ENCODE assay signal across 8 mouse cellular contexts in genomic region chr11:87462461-87463242, GRCm38 (mm10). TPM values are rescaled to one million over a fixed set of nuclear protein-coding genes. Genes with fewer than 3 reads are reported as not detected.
DNase-seq lines count a peak whose midpoint lies in the region; ATAC-seq and TF ChIP-seq lines count a peak whose summit lies in the region.

No protein-coding gene starts in this region.

- peak overlapping the region; percentile 5; the same call in 1 of the 2 replicates for H3K9ac ChIP-seq in ES-Bruce4 (ENCODE audit: low read depth, poor library complexity, severe bottlenecking)
- H3K9ac ChIP-seq in embryonic facial prominence, embryonic 12.5 days: no peak overlapping the region
- no peak overlapping the region for H3K9ac ChIP-seq in stomach, postnatal 0 days (ENCODE audit: low read length)

- WGBS in embryonic facial prominence, embryonic 12.5 days: 8% methylated on average over 9 of the region's 9 CpGs
- 3% methylated on average over 9 of the region's 9 CpGs for WGBS in stomach, postnatal 0 days

- intact Hi-C loops in heart, postnatal 10 days (cut with DNase I): no loop called here

- no peaks in the 10 kb centered on the region for H3K27me3 ChIP-seq in ES-Bruce4 (ENCODE audit: control insufficient read depth, insufficient read depth, low read length, poor library complexity, severe bottlenecking)
- no peaks in the 10 kb centered on the region for H3K27me3 ChIP-seq in embryonic facial prominence, embryonic 12.5 days
- H3K27me3 ChIP-seq in stomach, postnatal 0 days (ENCODE audit: control insufficient read depth, insufficient read depth, low read length): no peaks in the 10 kb centered on the region

- no peak overlapping the region for H3K4me3 ChIP-seq in ES-Bruce4 (ENCODE audit: low read depth, low read length)
- no peak overlapping the region for H3K4me3 ChIP-seq in embryonic facial prominence, embryonic 12.5 days
- H3K4me3 ChIP-seq in stomach, postnatal 0 days (ENCODE audit: low read depth, low read length): no peak overlapping the region

- H3K36me3 ChIP-seq in ES-Bruce4 (ENCODE audit: control insufficient read depth, insufficient read depth, low read length, poor library complexity, severe bottlenecking): no peaks in the 10 kb centered on the region
- H3K36me3 ChIP-seq in embryonic facial prominence, embryonic 12.5 days: no peaks in the 10 kb centered on the region
- no peaks in the 10 kb centered on the region for H3K36me3 ChIP-seq in stomach, postnatal 0 days (ENCODE audit: control insufficient read depth, insufficient read depth, low read length)

- TF ChIP-seq POLR2A in ES-Bruce4 (IDR thresholded peaks at IDR 0.05; ENCODE audit: insufficient read depth, low read length): no peak

- 0 out of 2 replicates have a peak overlapping the region, but pooled peaks have one; percentile 30 for H3K27ac ChIP-seq in ES-Bruce4 (ENCODE audit: insufficient read depth, low read length)
- peak overlapping the region; percentile 80 for H3K27ac ChIP-seq in embryonic facial prominence, embryonic 12.5 days
- H3K27ac ChIP-seq in stomach, postnatal 0 days (replicated peaks): no peak overlapping the region

- no peak overlapping the region for H3K4me2 ChIP-seq in embryonic facial prominence, embryonic 12.5 days (replicated peaks)
- no peak overlapping the region for H3K4me2 ChIP-seq in stomach, postnatal 0 days (replicated peaks; ENCODE audit: low read depth)

- no peak for TF ChIP-seq CTCF in ES-Bruce4 (IDR thresholded peaks at IDR 0.05; ENCODE audit: low read depth, low read length)
- peak; percentile 12; the same call in 1 of the 2 replicates for TF ChIP-seq CTCF in stomach, postnatal 0 days (IDR thresholded peaks at IDR 0.05; ENCODE audit: low read depth)

- ATAC-seq in embryonic facial prominence, embryonic 12.5 days (ENCODE audit: insufficient number of reproducible peaks, insufficient read depth, low FRiP score, low TSS enrichment): peak; percentile 92
- peak; percentile 4 for ATAC-seq in stomach, postnatal 0 days (ENCODE audit: low FRiP score, low TSS enrichment)

- TF ChIP-seq EP300 in ES-Bruce4 (IDR thresholded peaks at IDR 0.05; ENCODE audit: insufficient read depth, low read depth, low read length): no peak
- no peak for TF ChIP-seq EP300 in stomach, postnatal 0 days (optimal IDR thresholded peaks at IDR 0.05)

- H3K4me1 ChIP-seq in ES-Bruce4 (ENCODE audit: control insufficient read depth, insufficient read depth, low read length): peaks cover 2% of the 10 kb centered on the region
- H3K4me1 ChIP-seq in embryonic facial prominence, embryonic 12.5 days: no peaks in the 10 kb centered on the region; the same call in 1 of the 2 replicates
- peaks cover 3% of the 10 kb centered on the region for H3K4me1 ChIP-seq in stomach, postnatal 0 days (replicated peaks; ENCODE audit: control insufficient read depth, insufficient read depth)

- no peaks in the 10 kb centered on the region for H3K9me3 ChIP-seq in ES-Bruce4 (replicated peaks; ENCODE audit: control insufficient read depth, insufficient read depth, low read length, poor library complexity, severe bottlenecking)
- no peaks in the 10 kb centered on the region for H3K9me3 ChIP-seq in embryonic facial prominence, embryonic 12.5 days
- no peaks in the 10 kb centered on the region for H3K9me3 ChIP-seq in stomach, postnatal 0 days (ENCODE audit: control insufficient read depth, low read length)

- peak; percentile 73 for DNase-seq in cerebellum, adult 9-10 months
- DNase-seq in cerebellum, adult 8-10 months: no peak
- DNase-seq in heart, postnatal 10 days: peak; percentile 62 to 67
- DNase-seq in layer of hippocampus, postnatal 14 days (ENCODE audit: low spot score in 2 of 2): peak; percentile 53 to 69
- DNase-seq in mesoderm, embryonic 11.5 days (ENCODE audit: low read depth, low spot score): peak; percentile 68
- DNase-seq in stomach, postnatal 0 days (ENCODE audit: low spot score): peak; percentile 20

RNA-seq across cellular contexts. Expression of gene Tex14, which starts 57.8 kb away (rescaled TPM):
- 15.9 and 17.9 TPM in 2 replicates for polyA plus RNA-seq in ES-Bruce4 (2011; ENCODE audit: insufficient read depth, insufficient read length, low read depth, missing spikeins)
- 0.64 and 0.99 TPM in 2 replicates for polyA plus RNA-seq in embryonic facial prominence, embryonic 12.5 days (2016; fragmentation: Nextera tagmentation; extraction: Ambion mirVana)
- total RNA-seq in heart, postnatal 10 days (2021): under 1 TPM; 0.10 to 0.47 TPM
- under 1 TPM; 0.12 to 0.51 TPM for total RNA-seq in layer of hippocampus, postnatal 14 days (2021)
- 0.98 and 1.6 TPM in 2 replicates for polyA plus RNA-seq in stomach, postnatal 0 days (2015; fragmentation: Nextera tagmentation; extraction: Ambion mirVana)

RNA-seq across cellular contexts. Expression of gene Rad51c, which starts 57.9 kb away (rescaled TPM):
- polyA plus RNA-seq in ES-Bruce4 (2011; ENCODE audit: insufficient read depth, insufficient read length, low read depth, missing spikeins): 30.9 and 31.0 TPM in 2 replicates
- 10.6 TPM in 2 replicates for polyA plus RNA-seq in embryonic facial prominence, embryonic 12.5 days (2016; fragmentation: Nextera tagmentation; extraction: Ambion mirVana)
- total RNA-seq in heart, postnatal 10 days (2021): 1 to 10 TPM; 3.7 to 4.4 TPM
- 1 to 10 TPM; 3.9 to 4.4 TPM for total RNA-seq in layer of hippocampus, postnatal 14 days (2021)
- polyA plus RNA-seq in stomach, postnatal 0 days (2015; fragmentation: Nextera tagmentation; extraction: Ambion mirVana): 1.7 and 1.8 TPM in 2 replicates
